Mouse (Mus musculus): ENCODE measurements around the gene Otud1. TPM values are rescaled to one million over a fixed set of nuclear protein-coding genes. Genes with fewer than 3 reads are reported as not detected.

Otud1 gene
- polyA plus RNA-seq, 1 experiment: 2.6 TPM

DNA sequence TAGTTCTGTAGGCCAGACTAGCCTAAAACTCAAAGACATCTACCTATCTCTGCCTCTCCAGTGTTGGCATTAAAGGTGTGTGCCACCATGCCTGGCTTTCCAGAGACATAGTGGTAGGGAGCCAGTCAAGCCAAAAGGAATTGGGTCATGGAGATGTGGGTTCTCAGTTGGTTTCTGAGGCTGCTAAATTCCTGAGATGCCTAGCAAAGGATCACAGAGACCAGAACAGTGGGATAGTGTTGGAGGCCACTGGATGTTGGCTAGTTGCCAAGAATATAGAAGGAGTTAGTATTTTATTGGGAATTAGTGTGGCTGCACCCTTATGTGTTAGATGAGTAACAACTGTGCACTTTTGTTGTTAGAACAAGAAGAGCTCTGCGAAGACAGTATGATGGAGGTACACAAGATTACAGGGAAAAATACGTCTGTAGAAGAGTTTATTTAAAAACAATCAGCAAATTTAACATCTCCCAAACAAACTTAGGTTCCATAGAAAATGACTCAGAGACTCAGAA is 24.1 kb upstream of the Otud1 start:
- Histone ChIP-seq H3K4me1 (ENCODE audit: control insufficient read depth, insufficient read depth, low read length) (peaks cover 1% of the 10 kb centered on the region; the same call in 1 of the 2 replicates), H3K4me3 (replicated peaks; ENCODE audit: control insufficient read depth, low read depth, low read length) (no peak overlapping the region), H3K27ac (ENCODE audit: control insufficient read depth, insufficient read depth, low read depth, low read length, poor library complexity) (no peak overlapping the region)
- WGBS: 81% methylated on average over 2 of the region's 2 CpGs
- TF ChIP-seq CTCF (IDR thresholded peaks at IDR 0.05; ENCODE audit: control insufficient read depth, insufficient read depth, low read length) (no peak), POLR2A (IDR thresholded peaks at IDR 0.05; ENCODE audit: borderline replicate concordance, control insufficient read depth, low read depth, low read length) (no peak)

DNA sequence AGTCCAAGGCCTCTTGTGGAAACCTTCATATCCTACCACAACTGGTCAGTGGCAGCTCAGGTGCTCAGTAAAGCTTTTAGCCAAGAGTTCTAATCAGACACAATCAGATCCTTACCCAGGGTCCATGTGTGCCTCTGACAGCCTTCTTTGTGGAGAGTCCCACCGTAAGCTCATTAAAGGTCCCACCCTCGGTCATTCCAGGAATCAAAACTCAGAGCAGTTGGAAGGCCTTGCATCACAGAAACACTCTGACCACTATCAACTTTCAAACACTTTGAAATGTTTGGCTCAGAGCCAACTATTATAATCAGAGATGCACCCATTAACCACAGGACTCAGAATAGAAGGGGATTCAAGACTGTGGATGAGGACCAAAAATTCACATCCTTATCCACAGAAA is 12.4 kb upstream of the Otud1 start:
- WGBS: 65% methylated on average over 2 of the region's 2 CpGs
- Histone ChIP-seq H3K4me1 (ENCODE audit: control insufficient read depth, insufficient read depth, low read length) (no peaks in the 10 kb centered on the region), H3K4me3 (replicated peaks; ENCODE audit: control insufficient read depth, low read depth, low read length) (no peak overlapping the region), H3K27ac (ENCODE audit: control insufficient read depth, insufficient read depth, low read depth, low read length, poor library complexity) (no peak overlapping the region)
- TF ChIP-seq POLR2A (IDR thresholded peaks at IDR 0.05; ENCODE audit: borderline replicate concordance, control insufficient read depth, low read depth, low read length) (no peak), CTCF (IDR thresholded peaks at IDR 0.05; ENCODE audit: control insufficient read depth, insufficient read depth, low read length) (no peak)

DNA sequence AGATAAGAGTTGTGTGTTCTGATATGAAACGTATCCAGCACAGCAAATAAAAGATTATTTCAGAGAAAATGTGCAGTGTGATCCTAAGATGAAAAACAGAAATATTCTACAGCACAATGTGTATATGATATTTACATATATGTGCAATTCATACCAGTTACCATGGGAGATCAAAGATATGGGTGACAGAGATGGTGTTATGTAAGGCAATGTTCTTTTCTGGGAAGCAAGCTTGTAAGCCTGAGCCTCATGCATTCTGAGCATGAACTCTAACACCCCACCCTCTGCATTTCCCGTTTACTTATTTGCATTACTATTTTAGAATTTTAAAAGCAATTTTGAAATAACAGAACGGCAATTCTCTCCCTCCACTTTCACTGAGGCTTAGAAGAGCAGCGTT is 11.4 kb upstream of the Otud1 start:
- no peak overlapping the region for H3K27ac ChIP-seq (ENCODE audit: control insufficient read depth, insufficient read depth, low read depth, low read length, poor library complexity)
- H3K4me3 ChIP-seq (replicated peaks; ENCODE audit: control insufficient read depth, low read depth, low read length): no peak overlapping the region
- 58% methylated on average over 4 of the region's 4 CpGs for WGBS
- no peak for TF ChIP-seq POLR2A (IDR thresholded peaks at IDR 0.05; ENCODE audit: borderline replicate concordance, control insufficient read depth, low read depth, low read length)
- no peak for TF ChIP-seq CTCF (IDR thresholded peaks at IDR 0.05; ENCODE audit: control insufficient read depth, insufficient read depth, low read length)
- H3K4me1 ChIP-seq (ENCODE audit: control insufficient read depth, insufficient read depth, low read length): no peaks in the 10 kb centered on the region

DNA sequence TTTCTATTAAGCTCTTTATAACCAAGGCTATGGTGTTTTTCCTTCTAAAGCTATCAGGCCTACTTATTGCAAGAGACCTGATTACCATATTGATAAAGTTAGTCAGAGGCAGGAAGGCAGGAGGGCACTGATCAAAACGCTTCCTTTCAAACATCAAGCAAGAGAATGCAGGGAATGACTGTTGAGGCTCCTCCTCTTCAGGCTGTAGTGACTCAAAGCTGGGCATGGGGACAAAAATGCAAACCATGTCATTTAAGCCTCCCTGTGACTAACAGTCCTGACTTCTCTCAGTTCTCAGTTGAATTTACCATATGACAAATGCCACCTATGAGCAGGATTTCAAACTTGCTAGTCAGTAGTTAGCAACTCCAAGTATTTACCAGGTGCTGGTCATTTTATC is 10.6 kb upstream of the Otud1 start:
- WGBS: 45% methylated on average over 1 of the region's 1 CpGs
- no peak overlapping the region for H3K27ac ChIP-seq (ENCODE audit: control insufficient read depth, insufficient read depth, low read depth, low read length, poor library complexity)
- no peak for TF ChIP-seq CTCF (IDR thresholded peaks at IDR 0.05; ENCODE audit: control insufficient read depth, insufficient read depth, low read length)
- no peak for TF ChIP-seq POLR2A (IDR thresholded peaks at IDR 0.05; ENCODE audit: borderline replicate concordance, control insufficient read depth, low read depth, low read length)

DNA sequence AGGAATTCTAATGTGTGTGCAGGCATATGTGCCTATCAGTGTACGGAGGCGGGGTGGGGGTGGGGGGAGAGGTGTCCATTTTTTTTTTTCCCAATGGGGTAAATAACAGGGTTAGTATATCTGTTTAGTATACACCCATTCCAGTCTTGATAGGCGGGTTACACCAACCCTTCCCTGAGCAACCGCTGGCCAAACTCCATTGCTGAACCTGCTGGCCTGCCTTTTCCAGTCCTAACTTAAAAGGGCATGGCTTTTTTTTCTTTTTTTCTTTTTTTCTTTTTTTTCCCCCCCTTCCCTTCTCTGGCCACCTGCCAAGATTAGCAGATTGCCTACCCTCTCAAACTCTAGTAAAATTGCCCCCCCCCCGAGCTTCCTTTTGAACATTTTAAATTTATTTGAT is 1.1 kb upstream of the Otud1 start:
- 59% methylated on average over 5 of the region's 5 CpGs for WGBS
- TF ChIP-seq CTCF (IDR thresholded peaks at IDR 0.05; ENCODE audit: control insufficient read depth, insufficient read depth, low read length): no peak
- TF ChIP-seq POLR2A (IDR thresholded peaks at IDR 0.05; ENCODE audit: borderline replicate concordance, control insufficient read depth, low read depth, low read length): no peak
- Histone ChIP-seq H3K4me1 (ENCODE audit: control insufficient read depth, insufficient read depth, low read length) (no peaks in the 10 kb centered on the region; the same call in 1 of the 2 replicates), H3K4me3 (replicated peaks; ENCODE audit: control insufficient read depth, low read depth, low read length) (no peak overlapping the region), H3K27ac (ENCODE audit: control insufficient read depth, insufficient read depth, low read depth, low read length, poor library complexity) (no peak overlapping the region)

More for the DNA sequence above, 10.6 kb upstream of the Otud1 start:
- no peaks in the 10 kb centered on the region for H3K4me1 ChIP-seq (ENCODE audit: control insufficient read depth, insufficient read depth, low read length)
- H3K4me3 ChIP-seq (replicated peaks; ENCODE audit: control insufficient read depth, low read depth, low read length): no peak overlapping the region

DNA sequence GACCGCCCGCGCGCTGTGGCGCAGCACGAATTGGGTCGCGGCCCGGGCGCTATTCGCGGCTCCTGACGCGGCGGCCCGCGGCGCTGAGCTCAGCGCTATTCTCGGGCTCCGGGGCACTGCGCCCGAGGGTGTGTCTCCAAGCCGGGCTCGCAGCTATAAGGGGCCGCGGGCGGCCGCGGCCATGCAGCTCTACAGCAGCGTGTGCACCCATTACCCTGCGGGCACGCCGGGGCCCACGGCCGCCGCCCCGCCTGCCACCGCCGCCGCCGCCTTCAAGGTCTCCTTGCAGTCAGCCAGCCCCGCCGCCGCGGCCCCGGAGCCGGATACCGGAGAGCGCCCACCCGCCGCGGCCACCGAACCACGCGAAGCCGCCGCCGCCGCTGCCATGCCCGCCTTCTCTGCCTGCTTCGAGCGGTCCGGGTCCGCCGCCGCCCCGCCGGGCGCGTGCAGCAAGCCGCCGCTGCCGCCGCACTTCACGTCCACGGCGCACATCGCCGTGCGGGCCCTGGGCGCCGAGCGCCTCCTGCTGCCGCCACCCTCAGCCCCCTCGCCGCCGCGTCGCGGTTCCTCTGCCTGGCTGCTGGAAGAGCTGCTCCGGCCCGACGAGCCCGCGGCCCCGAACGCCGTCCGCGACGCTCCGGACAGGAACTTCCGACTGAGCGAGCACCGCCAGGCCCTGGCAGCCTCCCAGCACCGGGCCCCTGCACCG is 483 bp downstream of the Otud1 start:
- Histone ChIP-seq H3K4me1 (ENCODE audit: control insufficient read depth, insufficient read depth, low read length) (no peaks in the 10 kb centered on the region; the same call in 1 of the 2 replicates), H3K4me3 (replicated peaks; ENCODE audit: control insufficient read depth, low read depth, low read length) (peak overlapping the region; percentile 89), H3K27ac (ENCODE audit: control insufficient read depth, insufficient read depth, low read depth, low read length, poor library complexity) (peak overlapping the region; percentile 99)
- under 1% methylated on average over 108 of the region's 108 CpGs for WGBS
- peak; percentile 44; the same call in 1 of the 2 replicates for TF ChIP-seq CTCF (IDR thresholded peaks at IDR 0.05; ENCODE audit: control insufficient read depth, insufficient read depth, low read length)
- peak; percentile 36; the same call in 1 of the 2 replicates for TF ChIP-seq POLR2A (IDR thresholded peaks at IDR 0.05; ENCODE audit: borderline replicate concordance, control insufficient read depth, low read depth, low read length)

DNA sequence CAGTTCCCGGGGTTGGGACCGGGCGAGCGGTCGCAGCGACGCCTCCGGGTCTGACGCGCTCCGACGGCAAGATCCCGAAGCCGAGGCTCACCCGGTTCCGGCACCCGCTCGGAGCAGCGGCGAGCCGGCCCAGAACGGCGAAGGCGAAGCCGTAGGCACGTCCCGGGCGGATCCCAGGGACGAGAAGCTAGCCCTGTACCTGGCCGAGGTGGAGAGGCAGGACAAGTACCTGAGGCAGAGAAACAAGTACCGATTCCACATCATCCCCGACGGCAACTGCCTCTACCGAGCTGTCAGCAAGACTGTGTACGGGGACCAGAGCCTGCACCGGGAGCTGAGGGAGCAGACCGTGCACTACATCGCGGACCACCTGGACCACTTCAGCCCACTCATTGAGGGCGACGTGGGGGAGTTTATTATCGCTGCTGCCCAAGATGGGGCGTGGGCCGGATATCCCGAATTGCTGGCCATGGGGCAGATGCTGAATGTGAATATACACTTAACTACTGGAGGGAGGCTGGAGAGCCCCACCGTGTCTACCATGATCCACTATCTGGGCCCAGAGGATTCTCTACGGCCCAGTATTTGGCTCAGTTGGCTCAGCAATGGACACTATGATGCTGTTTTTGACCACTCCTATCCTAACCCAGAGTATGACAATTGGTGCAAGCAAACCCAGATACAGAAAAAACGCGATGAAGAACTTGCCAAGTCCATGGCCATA is 1.3 kb downstream of the Otud1 start:
- WGBS: 2% methylated on average over 49 of the region's 49 CpGs
- Histone ChIP-seq H3K27ac (ENCODE audit: control insufficient read depth, insufficient read depth, low read depth, low read length, poor library complexity) (peak overlapping the region; percentile 99), H3K4me3 (replicated peaks; ENCODE audit: control insufficient read depth, low read depth, low read length) (peak overlapping the region; percentile 89), H3K4me1 (ENCODE audit: control insufficient read depth, insufficient read depth, low read length) (no peaks in the 10 kb centered on the region; the same call in 1 of the 2 replicates)
- TF ChIP-seq CTCF (IDR thresholded peaks at IDR 0.05; ENCODE audit: control insufficient read depth, insufficient read depth, low read length) (no peak), POLR2A (IDR thresholded peaks at IDR 0.05; ENCODE audit: borderline replicate concordance, control insufficient read depth, low read depth, low read length) (peak; percentile 43; the same call in 1 of the 2 replicates)

DNA sequence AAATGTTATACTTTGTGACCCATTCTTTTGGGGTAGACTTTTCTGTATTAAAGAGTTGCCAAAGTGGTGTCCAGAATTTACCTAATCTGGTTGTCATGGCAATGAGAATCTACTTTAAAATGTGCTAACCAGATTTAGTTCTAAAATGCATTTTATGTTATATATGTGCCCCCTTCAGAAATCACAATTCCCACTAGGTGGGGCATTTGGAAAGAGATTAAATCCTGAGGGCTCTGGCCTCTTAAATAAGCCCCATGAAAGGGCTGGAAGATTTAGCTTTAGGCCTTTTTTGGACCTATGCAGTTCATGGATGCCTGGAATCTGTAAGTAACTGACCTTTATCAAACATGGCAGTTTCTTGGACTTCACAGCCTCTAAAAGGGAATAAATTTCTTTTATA is 3.3 kb downstream of the Otud1 start:
- Histone ChIP-seq H3K4me3 (replicated peaks; ENCODE audit: control insufficient read depth, low read depth, low read length) (no peak overlapping the region), H3K27ac (ENCODE audit: control insufficient read depth, insufficient read depth, low read depth, low read length, poor library complexity) (no peak overlapping the region), H3K4me1 (ENCODE audit: control insufficient read depth, insufficient read depth, low read length) (no peaks in the 10 kb centered on the region; the same call in 1 of the 2 replicates)
- TF ChIP-seq CTCF (IDR thresholded peaks at IDR 0.05; ENCODE audit: control insufficient read depth, insufficient read depth, low read length) (no peak), POLR2A (IDR thresholded peaks at IDR 0.05; ENCODE audit: borderline replicate concordance, control insufficient read depth, low read depth, low read length) (no peak)

All from bone marrow, adult 2 months (tissue).